Mouse (Mus musculus) neural tube, embryonic 11.5 days (tissue): ENCODE measurements around the gene Dync1i2. TPM values are rescaled to one million over a fixed set of nuclear protein-coding genes. Genes with fewer than 3 reads are reported as not detected.

Experiments used
- ATAC-seq: fragments of 200-750 bp; cut with Nextera tagmentation; 2 replicates; pipeline ENCODE4 v1.8.0; 2017; ENCODE audit warnings: moderate number of reproducible peaks, mild to moderate bottlenecking, moderate TSS enrichment, moderate library complexity; ENCODE audit not compliant: insufficient read depth, low FRiP score, low TSS enrichment
- DNase-seq: peaks from one replicate; pipeline ENCODE4 v3.0.0-alpha.2; 2015; ENCODE audit warnings: low spot score
- H3K27ac ChIP-seq: fragments of 300-500 bp; sonication (generic); 2 replicates; pipeline ENCODE4 v1.5.1; 2014; ENCODE audit warnings: low read depth, mild to moderate bottlenecking, low read length
- H3K27me3 ChIP-seq: fragments of 300-500 bp; sonication (generic); 2 replicates; pipeline ENCODE4 v1.6.1; 2014; ENCODE audit warnings: mild to moderate bottlenecking, low read length, mixed read lengths; ENCODE audit not compliant: control insufficient read depth, insufficient read depth
- H3K36me3 ChIP-seq: fragments of 300-500 bp; sonication (generic); 2 replicates; pipeline ENCODE4 v1.6.1; 2014; ENCODE audit warnings: mild to moderate bottlenecking, low read length, moderate library complexity, mixed read lengths; ENCODE audit not compliant: control insufficient read depth, insufficient read depth
- H3K4me1 ChIP-seq: fragments of 300-500 bp; sonication (generic); 2 replicates; pipeline ENCODE4 v1.6.1; 2014; ENCODE audit warnings: low read length, mixed read lengths; ENCODE audit not compliant: control insufficient read depth, insufficient read depth
- H3K4me2 ChIP-seq: fragments of 300-500 bp; sonication (generic); 2 replicates; pipeline ENCODE4 v1.6.1; 2014; ENCODE audit warnings: low read depth, mild to moderate bottlenecking, moderate library complexity
- H3K4me3 ChIP-seq: fragments of 300-500 bp; sonication (generic); 2 replicates; pipeline ENCODE4 v1.5.1; 2014; ENCODE audit warnings: low read depth, low read length
- H3K9ac ChIP-seq: fragments of 300-500 bp; sonication (generic); 2 replicates; pipeline ENCODE4 v1.6.1; 2014; ENCODE audit warnings: mild to moderate bottlenecking, low read length
- H3K9me3 ChIP-seq: fragments of 300-500 bp; sonication (generic); 2 replicates; pipeline ENCODE4 v1.6.1; 2016; ENCODE audit warnings: low read length; ENCODE audit not compliant: control insufficient read depth
- WGBS: fragments of 180-500 bp; shearing (Covaris S2); extraction: QIAGEN DNeasy Blood & Tissue Kit; methylation state at CpG from one replicate; pipeline ENCODE4 v1.1.7; 2014; 5-methylcytosine and 5-hydroxymethylcytosine counted together
- polyA plus RNA-seq: library from polyadenylated mRNA; unstranded; fragments of >200 nt; fragmentation: Nextera tagmentation; extraction: Ambion mirVana; gene quantifications from 2 replicates; pipeline ENCODE4 v1.2.1, GENCODE M21; 2014

The Dync1i2 gene
- polyA plus RNA-seq, 1 experiment from 2014 or later = 205 TPM

DNA sequence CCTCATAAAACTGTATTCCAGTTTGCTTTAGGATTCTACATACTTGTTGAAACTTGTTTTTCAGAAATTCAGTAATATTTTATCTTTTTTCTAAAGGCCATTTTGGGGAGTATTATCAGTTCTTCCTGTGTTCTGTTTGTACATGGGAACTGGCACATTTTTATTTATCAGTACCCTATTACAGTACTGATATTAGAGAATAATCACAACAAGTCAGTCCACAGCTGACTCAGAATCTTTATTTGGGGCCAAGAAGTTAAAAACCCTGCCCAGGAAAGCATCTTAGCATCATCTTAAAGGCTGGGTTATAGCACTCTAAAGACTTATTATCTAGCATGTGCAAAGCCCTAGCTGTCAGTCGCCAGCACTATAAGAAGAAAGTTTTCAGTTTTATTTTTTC, 18.1 kb downstream of the Dync1i2 start:
- 96% methylated on average over 1 of the region's 1 CpGs for WGBS
- Histone ChIP-seq H3K4me2 (no peak overlapping the region), H3K4me1 (no peaks in the 10 kb centered on the region), H3K9ac (no peak overlapping the region), H3K36me3 (no peaks in the 10 kb centered on the region), H3K27ac (no peak overlapping the region), H3K9me3 (no peaks in the 10 kb centered on the region), H3K27me3 (no peaks in the 10 kb centered on the region), H3K4me3 (no peak overlapping the region)
- DNase-seq (no peak), ATAC-seq (no peak)

DNA sequence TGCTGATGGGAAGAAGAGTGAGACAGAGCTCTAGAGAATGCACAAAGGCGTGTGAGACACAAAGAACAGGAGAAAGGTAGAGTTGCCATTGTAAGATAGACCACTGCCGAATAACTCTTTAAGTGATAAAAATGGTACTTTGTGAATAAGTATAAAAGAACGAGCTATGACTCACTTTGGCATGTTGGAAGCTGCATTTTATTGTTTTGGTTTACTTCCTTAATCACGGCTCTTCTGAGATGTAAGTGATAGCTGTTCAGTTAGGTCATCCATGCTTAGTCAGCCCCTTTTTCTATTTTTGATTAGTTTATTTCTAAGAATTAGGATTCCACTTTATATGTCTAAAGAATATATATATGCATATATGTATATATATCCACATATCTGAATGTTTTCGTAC, 20.4 kb downstream of the Dync1i2 start:
- Histone ChIP-seq H3K4me2 (no peak overlapping the region), H3K4me1 (no peaks in the 10 kb centered on the region), H3K27ac (no peak overlapping the region), H3K9me3 (no peaks in the 10 kb centered on the region), H3K4me3 (no peak overlapping the region), H3K36me3 (peaks cover 4% of the 10 kb centered on the region), H3K9ac (no peak overlapping the region), H3K27me3 (no peaks in the 10 kb centered on the region)
- 93% methylated on average over 5 of the region's 5 CpGs for WGBS
- ATAC-seq = no peak
- DNase-seq = no peak

DNA sequence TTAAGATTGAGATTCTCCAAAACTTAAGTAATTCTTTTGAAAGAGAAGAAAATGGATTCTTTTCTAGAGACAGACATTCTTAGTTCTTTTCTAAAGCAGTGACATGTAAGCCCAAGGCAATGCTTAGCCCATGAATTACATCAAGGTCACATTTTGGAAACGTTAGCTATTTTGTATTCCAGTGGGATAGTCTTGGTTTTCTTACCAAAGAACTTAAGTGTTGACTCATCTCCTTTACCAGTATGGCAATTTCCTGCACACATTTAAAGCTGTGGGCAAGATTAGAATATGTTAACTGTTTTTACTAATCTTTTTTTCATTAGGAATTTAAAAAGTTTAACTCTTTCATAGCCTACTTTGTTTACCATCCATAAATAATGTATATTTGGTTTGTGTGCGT, 21.5 kb downstream of the Dync1i2 start:
- Histone ChIP-seq H3K9ac (no peak overlapping the region), H3K27me3 (no peaks in the 10 kb centered on the region), H3K4me2 (no peak overlapping the region), H3K4me1 (no peaks in the 10 kb centered on the region), H3K9me3 (no peaks in the 10 kb centered on the region), H3K4me3 (no peak overlapping the region), H3K27ac (no peak overlapping the region), H3K36me3 (peaks cover 4% of the 10 kb centered on the region)
- DNase-seq (no peak), ATAC-seq (no peak)
- WGBS = 85% methylated on average over 2 of the region's 2 CpGs

DNA sequence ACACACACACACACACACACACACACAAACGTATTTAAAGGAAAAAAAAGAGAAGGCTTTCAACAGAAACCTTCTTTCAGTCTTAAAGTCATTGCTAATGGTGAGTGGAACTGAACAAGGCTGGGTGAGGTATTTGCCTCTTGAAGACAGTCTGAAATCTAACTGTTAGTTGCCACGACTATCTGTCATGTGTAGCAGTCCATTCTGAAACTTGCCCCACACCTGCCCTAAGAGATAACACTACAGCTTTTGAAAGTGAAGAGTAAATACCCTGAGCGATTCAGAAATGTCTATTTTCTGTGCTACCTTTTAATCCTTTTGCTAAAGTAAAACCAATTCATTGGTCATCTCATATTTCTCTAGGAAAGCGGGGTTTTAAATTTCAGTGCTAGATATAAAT, 23.9 kb downstream of the Dync1i2 start:
- no peak overlapping the region for H3K4me3 ChIP-seq
- H3K27me3 ChIP-seq = no peaks in the 10 kb centered on the region
- no peaks in the 10 kb centered on the region for H3K9me3 ChIP-seq
- H3K36me3 ChIP-seq = peaks cover 4% of the 10 kb centered on the region
- no peak overlapping the region for H3K9ac ChIP-seq
- H3K4me2 ChIP-seq = no peak overlapping the region
- WGBS = 88% methylated on average over 4 of the region's 4 CpGs
- DNase-seq (no peak), ATAC-seq (no peak)
- H3K4me1 ChIP-seq = no peaks in the 10 kb centered on the region
- H3K27ac ChIP-seq = no peak overlapping the region

DNA sequence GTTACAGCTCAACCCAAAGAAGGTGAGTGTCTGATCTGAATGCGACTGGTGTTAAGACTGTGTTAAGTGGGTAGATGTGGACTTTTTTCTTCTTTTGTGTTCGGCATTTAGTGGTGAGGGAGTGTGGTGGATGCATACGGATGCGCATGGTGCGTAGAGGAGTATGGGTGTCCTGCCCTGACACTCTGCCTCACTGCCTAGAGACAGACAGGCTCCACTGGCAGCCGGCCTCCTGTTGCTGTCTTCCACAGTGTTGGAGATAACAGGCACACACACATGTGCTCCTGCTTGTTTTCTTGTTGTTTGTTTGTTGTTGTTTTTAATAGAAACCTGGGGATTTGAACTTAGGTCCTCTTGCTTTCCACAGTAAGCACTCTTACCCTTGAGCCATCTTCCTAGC, 24.5 kb downstream of the Dync1i2 start:
- no peak for ATAC-seq
- no peak for DNase-seq
- Histone ChIP-seq H3K4me1 (no peaks in the 10 kb centered on the region), H3K27ac (no peak overlapping the region), H3K9ac (no peak overlapping the region), H3K36me3 (peaks cover 4% of the 10 kb centered on the region), H3K4me3 (no peak overlapping the region), H3K4me2 (no peak overlapping the region), H3K9me3 (no peaks in the 10 kb centered on the region), H3K27me3 (no peaks in the 10 kb centered on the region)
- 96% methylated on average over 6 of the region's 6 CpGs for WGBS

DNA sequence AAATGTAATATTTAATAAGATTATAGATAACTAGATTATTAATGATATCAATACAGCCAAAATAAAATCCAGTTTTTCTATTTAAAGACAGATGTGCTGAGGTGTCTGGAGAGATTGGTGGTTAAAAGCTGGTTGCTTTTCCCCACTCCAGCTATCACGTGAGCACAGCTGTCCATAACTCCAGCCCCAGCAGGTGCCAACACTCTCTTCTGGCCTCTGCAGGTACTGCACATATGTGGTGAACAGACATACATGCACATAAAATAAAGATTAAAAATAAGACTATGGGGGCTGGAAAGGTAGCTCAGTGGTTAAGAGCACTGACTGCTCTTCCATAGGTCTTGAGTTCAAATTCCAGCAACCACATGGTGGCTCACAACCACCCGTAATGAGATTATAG, 30.0 kb downstream of the Dync1i2 start:
- Histone ChIP-seq H3K4me2 (no peak overlapping the region), H3K9me3 (no peaks in the 10 kb centered on the region), H3K9ac (no peak overlapping the region), H3K27me3 (no peaks in the 10 kb centered on the region), H3K4me3 (no peak overlapping the region), H3K36me3 (peaks cover 2% of the 10 kb centered on the region; the same call in 1 of the 2 replicates), H3K4me1 (no peaks in the 10 kb centered on the region; the same call in 1 of the 2 replicates), H3K27ac (no peak overlapping the region)
- DNase-seq (no peak), ATAC-seq (no peak)
- 90% methylated on average over 2 of the region's 2 CpGs for WGBS

DNA sequence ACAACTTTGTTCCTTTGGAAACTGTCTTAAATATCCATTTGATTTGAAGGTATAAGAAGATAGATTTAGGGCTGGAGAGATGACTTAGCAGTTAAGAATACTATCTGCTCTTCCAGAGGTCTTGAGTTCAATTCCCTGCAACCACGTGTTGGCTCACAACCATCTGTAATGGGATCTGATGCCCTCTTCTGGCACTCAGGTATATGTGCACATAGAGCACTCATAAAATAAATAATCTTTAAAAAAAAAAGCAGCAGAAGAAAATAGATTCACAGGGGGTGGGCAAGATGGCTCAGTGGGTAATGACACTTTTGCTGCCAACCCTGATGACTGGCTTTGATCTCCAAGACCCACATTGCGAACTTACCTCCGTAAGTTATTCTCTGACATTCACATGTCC, 30.7 kb downstream of the Dync1i2 start:
- 87% methylated on average over 3 of the region's 3 CpGs for WGBS
- peaks cover 2% of the 10 kb centered on the region; the same call in 1 of the 2 replicates for H3K36me3 ChIP-seq
- H3K4me2 ChIP-seq = no peak overlapping the region

DNA sequence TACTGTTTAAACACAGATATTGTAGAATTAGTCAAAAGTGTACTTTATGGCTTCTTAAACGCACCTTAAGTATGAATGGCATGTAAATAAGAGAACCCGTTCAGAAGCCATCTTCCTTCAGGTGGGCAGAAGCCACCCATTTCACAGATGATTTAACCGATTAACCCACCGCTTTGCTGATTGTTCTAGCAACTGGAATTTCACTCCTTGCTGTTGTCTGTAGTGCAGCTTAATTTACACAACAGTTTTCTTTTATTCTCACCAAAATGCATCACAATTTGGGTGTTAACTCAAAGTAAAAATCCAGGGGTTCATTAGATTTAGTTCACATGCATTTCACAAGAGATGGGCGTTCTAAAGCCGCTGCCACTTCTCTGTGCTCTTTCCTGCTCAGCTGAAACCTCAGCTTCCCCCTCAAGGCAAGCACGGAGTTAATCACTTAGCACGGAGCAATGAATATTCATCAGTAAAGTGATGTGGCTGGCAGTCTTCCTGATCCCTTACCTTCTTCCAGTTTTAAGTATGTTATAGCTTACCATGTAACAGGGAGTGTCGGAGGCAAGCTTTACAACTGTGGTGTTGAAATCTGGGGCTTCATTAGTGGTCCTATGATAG, 31.7 kb downstream of the Dync1i2 start:
- H3K9me3 ChIP-seq = no peaks in the 10 kb centered on the region
- peaks cover 2% of the 10 kb centered on the region; the same call in 1 of the 2 replicates for H3K36me3 ChIP-seq
- no peak for ATAC-seq
- WGBS = 82% methylated on average over 9 of the region's 9 CpGs
- no peak overlapping the region for H3K4me3 ChIP-seq
- no peaks in the 10 kb centered on the region; the same call in 1 of the 2 replicates for H3K4me1 ChIP-seq
- H3K4me2 ChIP-seq = no peak overlapping the region
- DNase-seq = no peak
- no peak overlapping the region for H3K27ac ChIP-seq
- no peaks in the 10 kb centered on the region for H3K27me3 ChIP-seq
- no peak overlapping the region for H3K9ac ChIP-seq

More for the DNA sequence above, 30.7 kb downstream of the Dync1i2 start:
- Histone ChIP-seq H3K4me3 (no peak overlapping the region), H3K4me1 (no peaks in the 10 kb centered on the region; the same call in 1 of the 2 replicates), H3K9ac (no peak overlapping the region), H3K27me3 (no peaks in the 10 kb centered on the region), H3K27ac (no peak overlapping the region), H3K9me3 (no peaks in the 10 kb centered on the region)
- ATAC-seq = no peak
- DNase-seq = no peak

DNA sequence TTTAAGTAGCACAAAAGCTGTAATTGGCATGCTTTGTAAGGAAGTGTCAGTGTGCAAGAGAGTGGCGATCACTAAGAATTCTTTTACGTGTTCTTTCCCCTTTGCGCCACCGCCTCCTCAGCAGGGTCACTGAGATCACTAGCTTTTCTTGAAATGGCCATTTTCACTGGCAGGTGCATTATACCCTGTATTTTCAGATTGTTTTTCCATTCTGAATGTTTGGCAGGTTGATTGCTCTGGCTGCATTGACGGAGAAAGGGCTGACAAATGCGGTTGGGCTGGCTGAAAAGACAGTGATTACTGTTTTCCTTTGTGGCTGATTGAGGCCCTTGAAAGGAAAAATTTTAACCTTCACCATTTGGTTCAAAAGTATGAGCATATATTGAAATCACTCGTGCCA, 33.3 kb downstream of the Dync1i2 start:
- DNase-seq = no peak
- H3K27me3 ChIP-seq = no peaks in the 10 kb centered on the region
- no peaks in the 10 kb centered on the region; the same call in 1 of the 2 replicates for H3K4me1 ChIP-seq
- ATAC-seq = no peak
- 75% methylated on average over 7 of the region's 7 CpGs for WGBS
- no peak overlapping the region for H3K9ac ChIP-seq
- no peaks in the 10 kb centered on the region for H3K9me3 ChIP-seq
- no peak overlapping the region for H3K4me2 ChIP-seq
- no peak overlapping the region for H3K27ac ChIP-seq
- H3K36me3 ChIP-seq = peaks cover 4% of the 10 kb centered on the region; the same call in 1 of the 2 replicates
- H3K4me3 ChIP-seq = no peak overlapping the region
